Mouse (Mus musculus): ENCODE data around the gene Aplnr.

DNA sequence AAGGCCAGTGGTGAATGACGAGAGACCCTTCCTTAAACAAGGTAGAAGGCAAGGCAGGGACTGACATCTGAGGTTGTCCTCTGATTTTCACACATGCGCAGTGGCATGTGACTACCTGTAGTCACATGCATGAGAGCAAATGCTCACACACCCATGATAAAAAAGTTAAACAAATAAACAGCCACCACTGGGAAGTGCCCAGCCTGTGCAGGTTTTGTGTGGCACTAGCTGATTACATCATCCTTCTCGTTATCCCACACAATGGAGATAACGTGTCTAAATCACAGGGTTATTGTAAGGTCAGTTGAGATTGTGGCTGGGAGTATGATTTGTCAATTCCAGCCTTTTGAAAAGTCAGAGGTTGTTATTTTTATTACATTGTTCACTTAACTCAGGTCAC, 29.1 kb upstream of the Aplnr start:
- no peak for TF ChIP-seq POLR2A (IDR thresholded peaks at IDR 0.05; ENCODE audit: borderline replicate concordance, extremely low read depth, insufficient read depth, insufficient read length, poor library complexity, severe bottlenecking)
- no peak for TF ChIP-seq CTCF (IDR thresholded peaks at IDR 0.05; ENCODE audit: borderline replicate concordance, extremely low read depth, insufficient read depth, insufficient read length)
